Mouse (Mus musculus): ENCODE results near the gene Gabarapl1. TPM values are rescaled to one million over a fixed set of nuclear protein-coding genes. Genes with fewer than 3 reads are reported as not detected.
A peak's percentile ranks its signal among the peaks of the same experiment; 100 is the strongest.
"Not testable (repeated sequence)": the region's sequence is repeated elsewhere in the genome, so short reads cannot be mapped to it uniquely, and the experiment has no call there.

The Gabarapl1 gene
- total RNA-seq (2021): 10 to 100 TPM; 30.7 to 31.3 TPM
- long read RNA-seq, experiment 1, transcript Gabarapl1-201 (4 exons, 1,820 nt): major isoform, 31 of 84 reads
- long read RNA-seq, experiment 1, partial matches to known transcripts: 0 of 84 reads
- long read RNA-seq, experiment 1, other reads (novel, unspliced or antisense): 52 of 84 reads
- long read RNA-seq, experiment 2, transcript Gabarapl1-201 (4 exons, 1,820 nt): major isoform, 27 of 85 reads
- long read RNA-seq, experiment 2, partial matches to known transcripts: 0 of 85 reads
- long read RNA-seq, experiment 2, other reads (novel, unspliced or antisense): 57 of 85 reads

GRCm38 (mm10) chr6:129532942-129533860, at the start of gene Gabarapl1:
Gene Gabarapl1, plus strand, starts transcription at chr6:129533160.
- DNase-seq (ENCODE audit: low spot score in 2 of 2): peak; percentile 58 to 79

GRCm38 (mm10) chr6:129494924-129495323, 38.0 kb upstream of the Gabarapl1 start:
- DNase-seq (ENCODE audit: low spot score in 2 of 2): no peak

- DNase-seq (ENCODE audit: low spot score in 2 of 2): no peak
These were observed 35.4 kb upstream of the Gabarapl1 start for GRCm38 (mm10) chr6:129497345-129498218.

GRCm38 (mm10) chr6:129499516-129499915, 33.4 kb upstream of the Gabarapl1 start:
- not testable (repeated sequence) for DNase-seq (ENCODE audit: low spot score in 2 of 2)

- no peak for DNase-seq (ENCODE audit: low spot score in 2 of 2)
These were observed 29.5 kb upstream of the Gabarapl1 start for GRCm38 (mm10) chr6:129503471-129503870.

GRCm38 (mm10) chr6:129507024-129507423, 25.9 kb upstream of the Gabarapl1 start, which contains the start of gene Olr1:
Gene Olr1, minus strand, starts transcription at chr6:129507165.
- no peak for DNase-seq (ENCODE audit: low spot score in 2 of 2)

GRCm38 (mm10) chr6:129510120-129510911, 22.6 kb upstream of the Gabarapl1 start:
- DNase-seq (ENCODE audit: low spot score in 2 of 2): no peak

GRCm38 (mm10) chr6:129512367-129512766, 20.6 kb upstream of the Gabarapl1 start, which contains the start of gene Tmem52b:
Gene Tmem52b, plus strand, starts transcription at chr6:129512555.
- no peak for DNase-seq (ENCODE audit: low spot score in 2 of 2)

- DNase-seq (ENCODE audit: low spot score in 2 of 2): no peak
These were observed 20.1 kb upstream of the Gabarapl1 start for GRCm38 (mm10) chr6:129512868-129513267.

- no peak for DNase-seq (ENCODE audit: low spot score in 2 of 2)
These were observed 19.6 kb upstream of the Gabarapl1 start for GRCm38 (mm10) chr6:129513409-129513808.

GRCm38 (mm10) chr6:129514376-129514775, 18.6 kb upstream of the Gabarapl1 start:
- DNase-seq (ENCODE audit: low spot score in 2 of 2): no peak

- no peak for DNase-seq (ENCODE audit: low spot score in 2 of 2)
These were observed 17.9 kb upstream of the Gabarapl1 start for GRCm38 (mm10) chr6:129515068-129515467.

GRCm38 (mm10) chr6:129516388-129516787, 16.6 kb upstream of the Gabarapl1 start:
- DNase-seq (ENCODE audit: low spot score in 2 of 2): no peak

- no peak for DNase-seq (ENCODE audit: low spot score in 2 of 2)
These were observed 15.1 kb upstream of the Gabarapl1 start for GRCm38 (mm10) chr6:129517752-129518408.

- no peak for DNase-seq (ENCODE audit: low spot score in 2 of 2)
These were observed 6.9 kb upstream of the Gabarapl1 start for GRCm38 (mm10) chr6:129526069-129526468.

- no peak for DNase-seq (ENCODE audit: low spot score in 2 of 2)
These were observed 5.5 kb upstream of the Gabarapl1 start for GRCm38 (mm10) chr6:129527416-129527815.

- DNase-seq (ENCODE audit: low spot score in 2 of 2): no peak
These were observed 3.4 kb upstream of the Gabarapl1 start for GRCm38 (mm10) chr6:129529605-129530004.

GRCm38 (mm10) chr6:129530261-129530660, 2.7 kb upstream of the Gabarapl1 start:
- DNase-seq (ENCODE audit: low spot score in 2 of 2): no peak

GRCm38 (mm10) chr6:129532556-129532941, 411 bp upstream of the Gabarapl1 start:
- peak; percentile 49 to 77 for DNase-seq (ENCODE audit: low spot score in 2 of 2)

- no peak for DNase-seq (ENCODE audit: low spot score in 2 of 2)
These were observed 1.1 kb downstream of the Gabarapl1 start for GRCm38 (mm10) chr6:129534057-129534456.
